Mouse (Mus musculus) lung, embryonic 14.5 days (tissue): ENCODE data around the gene Nostrin. TPM values are rescaled to one million over a fixed set of nuclear protein-coding genes. Genes with fewer than 3 reads are reported as not detected.

Source experiments
- ATAC-seq: fragments of 200-750 bp; cut with Nextera tagmentation; 2 replicates; pipeline ENCODE4 v1.8.0; 2017; ENCODE audit warnings: mild to moderate bottlenecking, moderate TSS enrichment, moderate library complexity; ENCODE audit not compliant: insufficient read depth
- DNase-seq: peaks from one replicate; pipeline ENCODE4 v3.0.0-alpha.2; 2015
- H3K27ac ChIP-seq: fragments of 300-500 bp; sonication (generic); 2 replicates; pipeline ENCODE4 v1.5.1; 2014; ENCODE audit warnings: low read depth, mild to moderate bottlenecking, moderate library complexity
- H3K27me3 ChIP-seq: fragments of 300-500 bp; sonication (generic); 2 replicates; pipeline ENCODE4 v1.6.1; 2014; ENCODE audit warnings: low read length, control low read depth; ENCODE audit not compliant: insufficient read depth
- H3K36me3 ChIP-seq: fragments of 300-500 bp; sonication (generic); 2 replicates; pipeline ENCODE4 v1.6.1; 2014; ENCODE audit warnings: control low read depth; ENCODE audit not compliant: insufficient read depth
- H3K4me1 ChIP-seq: fragments of 300-500 bp; sonication (generic); 2 replicates; pipeline ENCODE4 v1.6.1; 2014; ENCODE audit warnings: antibody characterized with exemption, control low read depth; ENCODE audit not compliant: insufficient read depth
- H3K4me2 ChIP-seq: fragments of 300-500 bp; sonication (generic); 2 replicates; pipeline ENCODE4 v1.6.1; 2014; ENCODE audit warnings: mild to moderate bottlenecking
- H3K4me3 ChIP-seq: fragments of 300-500 bp; sonication (generic); 2 replicates; pipeline ENCODE4 v1.5.1; 2014; ENCODE audit warnings: low read depth, low read length
- H3K9ac ChIP-seq: fragments of 300-500 bp; sonication (generic); 2 replicates; pipeline ENCODE4 v1.6.1; 2014
- H3K9me3 ChIP-seq: fragments of 300-500 bp; sonication (generic); 2 replicates; pipeline ENCODE4 v1.6.1; 2016; ENCODE audit warnings: low read depth, low read length, control low read depth
- CTCF ChIP-seq: IDR thresholded peaks from 2 replicates; pipeline ENCODE4 v1.5.1; 2016; ENCODE audit warnings: antibody characterized with exemption, low read depth
- WGBS: fragments of 180-500 bp; shearing (Covaris S2); extraction: QIAGEN DNeasy Blood & Tissue Kit; methylation state at CpG from one replicate; pipeline ENCODE4 v1.1.7; 2014; 5-methylcytosine and 5-hydroxymethylcytosine counted together
- polyA plus RNA-seq: library from polyadenylated mRNA; unstranded; fragments of >200 nt; fragmentation: Nextera tagmentation; extraction: Ambion mirVana; gene quantifications from 2 replicates; pipeline ENCODE4 v1.2.1, GENCODE M21; 2014

Nostrin gene
- polyA plus RNA-seq: 11.6 and 14.4 TPM in 2 replicates

DNA sequence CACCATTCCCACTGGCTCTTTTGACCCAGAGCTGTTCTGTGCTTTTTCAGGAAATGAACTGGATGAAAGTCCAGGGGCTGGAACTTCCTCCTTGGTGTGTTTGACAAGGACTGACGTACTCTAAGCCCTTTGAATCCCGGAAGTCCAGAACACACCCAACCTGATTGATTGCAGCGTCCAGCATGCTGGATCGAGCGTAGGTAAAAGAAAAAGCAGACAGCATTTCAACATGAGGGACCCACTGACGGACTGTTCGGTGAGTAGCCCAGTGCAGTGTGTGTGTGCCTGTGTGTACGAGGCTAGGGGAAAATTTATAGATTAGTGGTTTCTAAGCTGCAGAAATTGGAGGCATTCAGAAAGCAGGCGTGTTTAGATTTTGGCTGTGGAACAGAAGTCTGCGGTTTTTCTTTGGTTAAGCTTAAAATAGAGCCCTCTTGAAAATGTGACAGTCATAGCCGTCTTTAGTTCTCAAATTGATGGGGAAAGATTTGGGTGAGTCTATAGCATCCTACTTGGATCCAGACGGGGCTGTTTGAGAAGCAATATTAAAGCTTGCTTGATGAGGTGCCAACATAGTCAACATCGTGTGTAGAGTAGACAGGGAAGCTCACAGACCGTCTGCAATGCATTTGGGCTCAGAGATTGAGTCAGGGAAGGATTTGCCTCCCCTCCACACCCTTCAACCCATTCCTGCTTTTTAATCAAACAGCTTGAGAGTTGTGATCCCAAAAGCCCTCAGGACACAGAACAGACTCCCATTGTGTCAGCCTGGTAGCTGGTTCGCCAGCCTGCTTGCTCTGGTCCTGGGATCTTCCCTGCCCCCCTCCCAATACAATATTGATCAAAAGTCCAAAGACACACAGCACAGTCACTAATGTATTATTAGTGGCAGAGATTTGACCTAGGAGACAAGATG, at the start of gene Nostrin:
Gene Nostrin, plus strand, starts transcription at position 140 of the 916 bp plus-strand sequence.
- Histone ChIP-seq H3K4me1 (peaks cover 5% of the 10 kb centered on the region), H3K9ac (peak within 1 kb of the TSS; percentile 9; the same call in 1 of the 2 replicates), H3K4me3 (peak within 1 kb of the TSS; percentile 6; the same call in 1 of the 2 replicates), H3K27ac (peak within 1 kb of the TSS; percentile 18; the same call in 1 of the 2 replicates), H3K9me3 (no peaks in the 10 kb centered on the region), H3K4me2 (peak within 1 kb of the TSS; percentile 50), H3K36me3 (no peaks in the 10 kb centered on the region), H3K27me3 (no peaks in the 10 kb centered on the region)
- 21% methylated on average over 15 of the region's 15 CpGs for WGBS
- DNase-seq (peak; percentile 69), ATAC-seq (peak; percentile 78)
- TF ChIP-seq CTCF: no peak

DNA sequence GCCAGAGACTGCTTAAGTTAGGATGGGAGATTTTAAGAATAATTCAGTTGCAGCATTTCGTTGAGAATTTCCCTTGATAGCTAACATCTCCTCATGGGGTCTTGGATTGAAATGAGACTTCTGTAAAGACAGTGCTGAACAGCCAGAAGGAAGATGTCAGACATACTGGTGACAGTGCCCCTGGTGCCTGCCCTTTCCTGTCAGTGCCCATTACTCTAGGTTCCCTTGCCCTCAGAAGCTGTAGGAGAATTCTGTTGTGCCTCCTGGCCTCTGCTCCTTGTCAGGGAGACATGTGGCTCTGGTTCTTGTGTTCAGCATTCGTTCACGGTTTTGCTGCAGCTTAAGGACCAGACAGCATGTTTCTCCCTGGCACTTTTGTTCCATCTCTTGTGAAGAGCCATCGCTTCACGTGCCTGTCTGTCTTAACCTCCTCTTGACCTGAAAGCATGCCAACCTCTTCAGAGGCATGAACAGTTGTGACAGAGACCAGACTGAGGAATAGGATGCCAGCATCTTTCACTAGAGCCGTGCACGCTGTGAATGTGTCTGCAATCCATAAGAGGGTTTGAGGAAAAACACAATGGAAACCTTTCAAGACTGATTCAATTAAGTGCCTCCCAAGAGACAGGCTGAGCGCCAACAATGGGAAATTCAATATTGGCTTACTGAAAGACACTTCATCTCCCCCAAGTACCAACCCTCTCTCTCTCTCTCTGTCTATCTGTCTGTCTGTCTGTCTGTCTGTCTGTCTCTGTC, 48.9 kb upstream of the Nostrin start:
- no peak for DNase-seq
- no peak overlapping the region for H3K4me2 ChIP-seq
- no peak for ATAC-seq
- no peaks in the 10 kb centered on the region for H3K36me3 ChIP-seq
- H3K4me3 ChIP-seq: no peak overlapping the region
- H3K9me3 ChIP-seq: no peaks in the 10 kb centered on the region
- no peak overlapping the region for H3K27ac ChIP-seq
- H3K27me3 ChIP-seq: no peaks in the 10 kb centered on the region
- 71% methylated on average over 8 of the region's 8 CpGs for WGBS
- no peak for TF ChIP-seq CTCF
- H3K4me1 ChIP-seq: no peaks in the 10 kb centered on the region
- no peak overlapping the region for H3K9ac ChIP-seq

GRCm38 (mm10) chr2:69095836-69096235, 39.8 kb upstream of the Nostrin start:
- Histone ChIP-seq H3K4me2 (no peak overlapping the region), H3K9ac (no peak overlapping the region), H3K27me3 (no peaks in the 10 kb centered on the region), H3K36me3 (no peaks in the 10 kb centered on the region), H3K27ac (no peak overlapping the region), H3K9me3 (no peaks in the 10 kb centered on the region), H3K4me1 (no peaks in the 10 kb centered on the region), H3K4me3 (no peak overlapping the region)
- DNase-seq (no peak), ATAC-seq (no peak)
- no peak for TF ChIP-seq CTCF

DNA sequence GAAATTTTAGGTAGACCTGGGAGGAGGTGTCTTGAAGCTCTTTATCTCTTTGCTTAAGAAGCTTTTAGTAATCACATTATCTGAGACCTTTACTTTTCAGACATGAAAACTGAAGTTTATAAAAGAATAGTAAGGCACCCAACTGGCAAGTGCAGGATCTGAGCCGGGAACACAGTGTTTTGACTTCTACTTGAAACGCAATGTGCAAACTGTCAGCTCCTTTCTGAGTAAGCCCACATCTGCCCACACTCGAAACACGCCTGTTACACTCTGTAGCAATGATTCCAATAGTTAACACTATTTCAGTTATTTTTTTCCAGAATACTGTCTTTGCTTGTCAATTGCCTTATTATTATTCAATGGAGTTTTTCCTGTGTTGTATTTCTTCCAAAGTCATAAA, 38.8 kb upstream of the Nostrin start:
- no peaks in the 10 kb centered on the region for H3K27me3 ChIP-seq
- no peak overlapping the region for H3K27ac ChIP-seq
- no peaks in the 10 kb centered on the region for H3K4me1 ChIP-seq
- ATAC-seq: no peak
- no peaks in the 10 kb centered on the region for H3K36me3 ChIP-seq
- no peak for DNase-seq
- no peak for TF ChIP-seq CTCF
- WGBS: 74% methylated on average over 4 of the region's 4 CpGs
- no peak overlapping the region for H3K9ac ChIP-seq
- no peaks in the 10 kb centered on the region for H3K9me3 ChIP-seq
- no peak overlapping the region for H3K4me3 ChIP-seq
- no peak overlapping the region for H3K4me2 ChIP-seq

- 89% methylated on average over 2 of the region's 2 CpGs for WGBS
- ATAC-seq: no peak
- no peak overlapping the region for H3K27ac ChIP-seq
- no peaks in the 10 kb centered on the region for H3K4me1 ChIP-seq
- no peak overlapping the region for H3K4me3 ChIP-seq
- no peak overlapping the region for H3K4me2 ChIP-seq
- no peak for TF ChIP-seq CTCF
- H3K9me3 ChIP-seq: no peaks in the 10 kb centered on the region
- H3K27me3 ChIP-seq: no peaks in the 10 kb centered on the region
- DNase-seq: no peak
- H3K36me3 ChIP-seq: no peaks in the 10 kb centered on the region
- no peak overlapping the region for H3K9ac ChIP-seq
Measured at GRCm38 (mm10) chr2:69097526-69097925, 38.1 kb upstream of the Nostrin start.

GRCm38 (mm10) chr2:69098701-69099100, 36.9 kb upstream of the Nostrin start:
- no peak overlapping the region for H3K9ac ChIP-seq
- no peak overlapping the region for H3K4me2 ChIP-seq
- H3K4me3 ChIP-seq: no peak overlapping the region
- ATAC-seq (no peak), DNase-seq (no peak)
- no peak overlapping the region for H3K27ac ChIP-seq
- H3K36me3 ChIP-seq: no peaks in the 10 kb centered on the region
- H3K9me3 ChIP-seq: no peaks in the 10 kb centered on the region
- no peaks in the 10 kb centered on the region for H3K4me1 ChIP-seq
- no peaks in the 10 kb centered on the region for H3K27me3 ChIP-seq
- no peak for TF ChIP-seq CTCF
- WGBS: 88% methylated on average over 3 of the region's 3 CpGs

DNA sequence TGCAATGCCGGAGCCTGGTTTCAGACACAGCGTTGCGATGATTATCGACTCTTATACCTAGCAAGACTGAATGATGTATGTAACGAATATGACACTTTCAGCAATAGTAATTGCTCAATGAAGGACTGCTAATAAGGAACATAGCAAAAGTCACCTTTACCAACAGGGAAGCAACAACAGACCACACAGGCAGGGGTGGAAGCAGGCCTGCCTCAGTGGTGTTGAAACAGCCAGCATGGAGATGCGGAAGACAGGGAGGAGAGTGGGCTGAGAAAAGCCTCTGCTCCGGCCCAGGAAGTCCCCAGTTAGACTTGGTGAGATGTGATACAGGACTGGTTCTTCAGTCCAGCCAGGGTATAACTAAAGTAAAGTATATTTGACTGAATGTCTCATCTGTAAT, 36.5 kb upstream of the Nostrin start:
- no peak for DNase-seq

More for the DNA sequence above, 36.5 kb upstream of the Nostrin start:
- ATAC-seq: no peak
- H3K4me1 ChIP-seq: no peaks in the 10 kb centered on the region
- 90% methylated on average over 7 of the region's 7 CpGs for WGBS
- H3K27ac ChIP-seq: no peak overlapping the region
- H3K4me3 ChIP-seq: no peak overlapping the region
- H3K9ac ChIP-seq: no peak overlapping the region
- no peak overlapping the region for H3K4me2 ChIP-seq
- no peaks in the 10 kb centered on the region for H3K27me3 ChIP-seq
- no peaks in the 10 kb centered on the region for H3K9me3 ChIP-seq
- no peak for TF ChIP-seq CTCF
- no peaks in the 10 kb centered on the region for H3K36me3 ChIP-seq
